Mouse (Mus musculus) thymus, postnatal 4 days (tissue): Measurements from ENCODE around the gene Gm26620.
A peak's percentile ranks its signal among the peaks of the same experiment; 100 is the strongest.

Source experiments
- DNase-seq: peaks from one replicate; pipeline ENCODE4 v3.0.0; 2021

Gene Gm26620

DNA sequence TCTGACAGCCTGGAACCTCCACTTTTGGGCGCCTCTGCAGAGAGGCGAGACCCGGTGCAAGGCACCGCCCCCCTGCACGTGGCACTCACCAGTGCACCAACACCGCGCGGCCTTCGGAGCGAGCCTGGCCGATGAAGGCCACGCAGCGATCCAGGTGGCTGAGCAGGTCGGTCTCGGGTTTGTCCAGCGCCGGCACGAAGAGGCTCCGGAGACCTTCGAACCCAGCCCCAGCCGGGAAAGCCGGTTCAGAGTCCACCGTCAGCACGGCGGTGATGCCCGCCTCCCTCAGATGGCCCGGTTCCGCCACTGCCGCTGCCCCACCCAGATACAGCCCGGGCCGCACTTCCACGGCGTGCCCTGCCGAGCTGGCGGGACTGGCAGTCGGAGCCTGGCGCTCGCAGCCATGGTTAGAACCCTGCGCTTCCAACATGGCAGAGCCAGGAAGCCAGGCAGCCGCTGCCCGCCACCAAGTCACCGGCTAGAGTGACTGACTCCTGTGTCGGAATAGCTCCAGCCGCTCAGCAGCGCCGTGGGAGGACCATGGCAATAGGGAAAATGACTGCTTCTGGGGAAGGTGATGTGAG, at the start of gene Gm26620, which contains the start of gene Dusp12:
Gene Gm26620, plus strand, starts transcription at position 88 of the 584 bp plus-strand sequence.
Gene Dusp12, minus strand, starts transcription at position 563 of the 584 bp plus-strand sequence.
- peak; percentile 86 for DNase-seq

DNA sequence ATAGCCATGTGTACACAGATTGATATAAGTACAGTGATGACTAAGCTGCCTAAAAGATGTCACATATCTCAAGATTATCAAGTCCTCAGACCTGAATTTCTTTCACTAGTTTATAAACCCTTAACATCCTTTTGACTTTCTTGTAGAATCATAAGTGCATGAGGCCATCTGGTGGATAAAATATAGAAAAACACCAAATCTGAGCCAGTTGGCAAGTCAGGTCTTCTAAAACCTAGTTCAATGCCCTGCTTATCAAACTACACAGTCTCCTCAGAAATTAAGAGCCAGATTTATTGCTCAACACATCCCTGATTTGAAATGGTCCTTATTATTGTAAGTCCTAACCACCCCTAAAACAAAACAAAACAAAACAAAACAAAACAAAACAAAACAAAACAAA, 45.2 kb upstream of the Gm26620 start:
- no peak for DNase-seq

DNA sequence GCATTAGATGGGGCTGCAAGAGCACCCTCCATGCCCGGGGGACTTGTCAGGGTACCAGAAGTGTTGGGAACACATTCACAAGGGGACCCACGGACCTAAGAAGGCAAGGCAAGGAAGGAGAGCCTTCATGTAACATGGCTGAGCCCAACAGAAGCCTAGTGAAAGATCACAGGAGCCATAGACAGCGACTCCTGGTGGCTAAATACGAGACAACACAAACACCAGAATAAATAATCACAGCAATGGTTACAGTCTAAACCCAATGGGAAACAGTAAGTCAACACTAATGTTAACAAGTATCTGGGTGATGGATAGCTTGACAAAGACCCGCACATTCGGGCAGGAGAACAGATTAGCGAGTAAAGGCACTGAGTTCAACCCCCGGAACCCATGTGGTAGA, 40.5 kb upstream of the Gm26620 start:
- DNase-seq: peak; percentile 47

DNA sequence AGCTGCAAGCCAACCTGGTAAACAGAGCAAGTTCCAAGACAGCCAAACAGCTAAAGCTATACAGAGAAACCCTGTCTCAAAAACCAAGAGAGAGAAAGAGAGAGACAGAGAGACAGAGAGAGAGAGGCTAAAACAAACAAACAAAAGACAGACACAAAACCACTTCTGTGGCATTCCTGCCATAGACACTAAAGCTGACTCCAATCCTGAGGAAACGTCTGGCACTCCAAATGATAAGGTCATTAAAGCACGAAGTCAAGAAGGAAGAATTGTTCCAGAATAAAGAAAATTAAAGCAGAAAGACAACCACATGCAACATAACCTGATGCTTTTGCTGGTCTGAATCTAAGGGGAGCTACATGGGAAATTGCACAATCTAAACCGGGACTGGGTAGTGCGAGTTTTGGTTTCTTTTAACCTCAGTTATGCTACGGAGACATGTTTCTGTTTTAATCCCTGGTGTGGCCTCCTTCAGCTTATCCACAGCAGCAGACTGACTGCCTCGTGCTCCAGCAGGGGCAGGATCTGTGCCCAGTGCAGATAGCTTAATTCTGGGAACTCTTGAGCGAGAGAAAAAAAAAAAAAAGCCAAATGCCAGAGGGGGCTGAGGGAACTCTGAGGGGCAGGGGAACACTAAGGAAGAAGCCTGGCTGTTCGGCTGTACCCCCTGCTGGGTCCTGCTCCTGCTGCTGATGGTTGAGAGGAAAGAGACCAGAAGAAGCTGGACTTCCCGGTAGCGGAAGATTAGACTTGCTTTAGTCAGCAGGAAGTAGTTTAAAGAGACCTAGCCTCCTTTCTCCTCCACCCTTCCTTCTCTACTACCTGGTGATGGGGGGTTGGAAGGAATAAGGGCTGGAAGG, 39.2 kb upstream of the Gm26620 start:
- DNase-seq: no peak

DNA sequence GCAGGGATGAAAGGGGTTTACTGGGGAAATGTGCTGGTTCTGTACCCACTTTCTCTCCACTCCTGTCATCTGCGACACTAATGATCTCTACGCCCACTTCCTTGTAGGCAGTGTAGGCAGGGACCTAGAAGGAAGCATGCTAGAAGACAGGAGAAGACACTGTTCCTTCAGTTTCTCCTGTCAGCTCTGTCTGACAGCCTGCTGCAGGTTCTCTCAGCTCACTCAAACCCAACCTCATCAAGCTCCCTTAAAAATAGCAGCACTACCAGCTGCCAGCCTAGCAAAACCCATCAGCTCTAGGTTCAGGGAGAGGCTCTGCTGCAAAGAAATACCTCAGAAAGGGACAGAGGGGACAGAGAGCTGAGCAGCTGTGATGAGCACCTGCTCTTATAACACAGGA, 34.9 kb upstream of the Gm26620 start:
- DNase-seq: no peak

DNA sequence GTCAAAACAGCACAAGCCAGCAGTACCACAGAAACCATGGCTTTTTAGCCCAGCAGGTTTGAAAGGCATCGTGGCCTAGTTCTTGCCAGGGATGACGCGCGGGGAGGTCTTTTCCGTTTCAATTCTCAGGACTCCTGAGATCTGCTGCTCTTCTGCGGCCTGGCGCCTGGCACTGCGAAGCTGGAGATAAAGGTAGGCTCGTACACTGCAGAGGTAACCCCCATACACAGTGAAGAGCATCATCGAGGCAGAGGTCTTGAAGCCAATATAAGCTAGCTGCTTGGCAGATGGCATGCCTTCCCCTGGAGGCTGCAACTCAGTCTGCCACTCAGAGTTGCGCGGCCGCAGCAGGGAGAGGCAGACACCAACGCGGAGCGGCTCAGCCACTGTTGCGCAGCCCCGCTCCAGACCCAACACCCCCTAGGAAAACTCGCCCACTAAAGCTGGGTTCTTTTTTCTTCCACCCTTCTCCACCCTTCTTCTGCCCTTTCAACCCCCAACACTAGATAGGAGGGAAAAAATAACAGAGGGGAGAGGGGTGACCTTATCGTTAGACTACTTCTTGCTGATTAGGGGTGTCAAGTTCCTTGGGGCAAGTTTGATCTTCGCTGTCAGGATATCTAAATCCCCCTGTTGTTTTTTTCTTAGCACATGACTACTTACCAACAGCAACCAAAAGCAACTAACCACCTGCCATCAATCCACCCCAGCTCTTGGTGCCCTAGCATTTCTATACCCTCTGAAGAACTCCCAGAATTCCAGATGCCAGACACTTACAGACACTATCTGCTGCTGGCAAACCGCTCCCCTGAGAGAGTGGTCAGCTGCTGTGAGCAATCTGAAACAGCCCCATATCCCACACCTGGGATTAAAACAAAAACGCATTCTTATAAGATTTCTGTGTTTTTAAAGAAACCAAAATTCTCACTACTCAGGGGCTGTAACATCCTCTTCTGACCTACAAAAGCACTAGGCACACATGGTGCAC, 33.9 kb upstream of the Gm26620 start:
- no peak for DNase-seq

DNA sequence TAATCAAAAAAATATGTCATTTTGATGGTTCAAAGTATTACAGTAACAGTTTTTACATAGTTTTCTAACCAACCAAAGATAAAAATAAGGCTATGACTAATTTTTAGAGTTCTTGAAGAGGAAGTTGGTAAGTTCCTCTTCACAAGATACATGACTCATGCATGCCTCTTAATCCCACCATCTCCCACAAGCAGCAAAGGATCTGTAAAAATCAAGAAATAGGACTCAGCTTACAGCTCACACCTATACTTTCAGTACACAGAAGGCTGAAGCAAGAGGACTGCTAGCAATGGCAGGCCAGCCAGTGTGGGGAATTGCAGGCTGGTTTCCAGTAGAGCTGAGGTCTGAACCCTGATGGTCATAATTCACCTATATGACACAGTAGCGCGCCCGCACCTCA, 31.3 kb upstream of the Gm26620 start:
- DNase-seq: no peak

DNA sequence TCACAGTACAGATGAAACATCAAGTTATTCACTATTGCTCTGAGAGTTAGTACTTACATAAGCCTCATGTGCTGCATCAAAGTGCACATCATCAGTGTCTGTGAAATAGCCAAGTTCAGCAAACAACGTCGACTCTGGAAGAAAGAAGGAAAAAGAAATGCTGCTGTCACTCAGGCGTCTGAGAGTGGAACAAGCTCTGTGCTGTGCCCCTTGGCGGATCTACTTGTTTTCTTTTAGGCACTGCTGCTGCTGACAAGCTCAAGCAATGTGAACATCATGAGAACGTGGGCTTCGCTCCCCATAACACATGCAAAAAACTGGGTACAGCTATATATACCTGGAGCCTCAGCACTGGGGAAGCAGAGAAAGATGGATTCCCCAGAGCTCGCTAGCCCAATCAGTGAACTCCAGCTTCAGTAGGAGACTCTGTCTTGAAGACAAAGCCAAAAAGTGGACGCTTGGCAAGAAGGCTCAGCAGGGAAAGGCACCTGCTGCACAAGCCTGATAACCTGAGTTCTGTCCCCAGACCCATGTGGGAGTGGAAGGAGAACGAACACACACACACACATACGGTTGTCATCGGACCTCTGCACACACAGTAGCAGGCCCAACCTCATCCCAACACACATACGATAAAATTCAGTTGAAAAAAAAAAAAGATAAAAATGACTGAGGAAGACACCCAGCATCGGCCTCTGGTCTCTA, 29.7 kb upstream of the Gm26620 start:
- DNase-seq: no peak

DNA sequence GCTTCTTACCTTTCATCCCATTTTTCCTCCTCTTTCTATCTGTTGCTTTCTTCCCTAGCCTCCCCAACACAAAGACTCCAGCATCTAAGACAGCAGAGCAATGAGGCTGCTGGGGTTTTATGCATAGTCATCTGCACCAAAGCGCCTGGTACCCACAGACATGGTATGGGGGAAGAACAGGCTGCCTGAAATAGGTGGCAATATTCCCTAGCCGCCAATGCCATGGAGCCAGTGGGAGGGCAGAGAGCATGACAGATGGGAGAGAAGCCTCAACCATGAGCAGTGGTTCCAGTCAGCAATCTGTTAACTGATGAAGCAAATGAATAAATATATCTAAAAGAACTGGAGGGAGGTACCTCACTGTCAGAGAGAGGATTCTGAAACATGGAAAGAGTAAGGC, 27.5 kb upstream of the Gm26620 start:
- no peak for DNase-seq

DNA sequence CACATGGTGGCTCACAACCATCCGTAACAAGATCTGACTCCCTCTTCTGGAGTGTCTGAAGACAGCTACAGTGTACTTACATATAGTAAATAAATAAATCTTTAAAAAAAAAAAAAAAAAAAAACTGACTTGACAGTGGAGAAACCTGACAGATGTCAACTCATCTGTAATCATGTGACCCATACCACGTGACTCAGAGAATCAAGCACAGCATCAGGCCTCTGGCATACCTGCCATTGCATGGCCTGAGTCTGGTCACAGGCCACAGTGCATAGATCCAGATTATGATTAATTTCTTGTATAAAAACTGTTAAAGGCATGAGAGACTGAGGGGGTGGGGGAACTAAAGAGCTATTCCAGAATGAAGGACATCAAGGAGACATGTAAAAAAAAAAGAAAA, 26.0 kb upstream of the Gm26620 start:
- DNase-seq: no peak

DNA sequence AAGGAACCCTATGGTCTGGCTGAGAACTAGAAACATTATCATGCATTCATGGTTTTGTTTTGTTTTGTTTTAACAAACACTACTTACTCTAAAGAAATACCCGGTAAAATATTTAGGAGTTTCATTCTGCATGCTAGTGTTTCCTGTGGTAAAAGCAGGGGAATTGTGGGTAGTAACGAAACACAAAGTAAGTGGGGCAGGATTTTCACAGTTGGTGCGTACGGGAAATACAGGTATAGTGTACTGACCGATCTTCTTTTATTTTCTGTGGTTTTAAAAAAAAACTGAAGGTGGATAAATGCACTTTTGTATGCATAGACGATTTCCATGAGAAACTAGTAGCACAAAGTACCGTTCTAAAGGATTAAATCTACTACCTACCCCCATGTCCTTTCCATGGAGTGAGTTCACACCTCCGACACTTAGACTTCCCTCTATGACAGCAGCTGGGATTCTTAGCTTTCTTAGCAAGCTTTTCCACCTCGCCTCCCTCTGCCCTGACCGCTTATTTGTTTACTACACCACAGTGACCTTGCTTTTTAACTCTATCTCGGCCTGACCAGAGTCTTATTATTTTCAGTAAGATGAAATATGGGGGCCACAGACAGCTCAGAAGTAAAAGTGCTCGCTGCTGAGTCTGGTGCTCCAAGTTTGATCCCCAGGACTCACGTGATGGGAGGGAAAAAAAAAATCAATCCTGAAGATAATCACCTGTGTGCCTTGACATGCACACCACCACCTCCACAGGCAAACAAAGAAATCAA, 23.0 kb upstream of the Gm26620 start:
- DNase-seq: no peak

DNA sequence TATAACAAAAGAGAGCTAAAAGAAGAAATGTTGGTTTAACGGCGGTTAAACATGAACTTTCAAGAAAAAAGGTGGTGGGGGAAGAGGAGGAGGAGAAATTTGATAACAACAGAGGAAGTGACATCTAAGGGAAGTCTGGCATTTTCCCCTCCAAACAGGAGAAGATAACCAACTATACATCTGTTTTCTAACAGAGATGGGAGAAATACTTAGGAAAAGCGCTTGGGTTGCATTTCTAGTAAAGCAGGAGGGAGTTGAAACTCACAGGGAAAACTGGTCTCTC, 22.5 kb upstream of the Gm26620 start:
- DNase-seq: no peak

DNA sequence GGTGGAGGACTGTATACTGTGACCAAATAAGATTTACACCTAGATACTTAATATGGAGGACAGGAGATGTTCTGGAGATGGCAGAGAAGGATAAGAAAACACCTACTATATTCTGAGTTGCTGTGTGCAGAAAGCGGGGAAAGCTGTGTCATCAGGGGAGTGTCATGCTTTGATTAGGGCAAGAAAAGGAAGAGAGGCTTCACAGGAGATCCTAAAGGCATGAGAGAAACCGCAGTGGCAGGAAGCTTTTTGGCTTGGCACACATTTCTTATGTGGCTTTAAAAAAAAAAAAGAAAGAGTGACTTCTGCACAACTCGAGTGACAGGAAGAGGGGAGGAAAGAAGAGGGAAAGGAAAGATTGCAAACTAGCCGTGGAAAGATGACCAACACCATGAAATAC, 21.8 kb upstream of the Gm26620 start:
- peak; percentile 21 for DNase-seq

DNA sequence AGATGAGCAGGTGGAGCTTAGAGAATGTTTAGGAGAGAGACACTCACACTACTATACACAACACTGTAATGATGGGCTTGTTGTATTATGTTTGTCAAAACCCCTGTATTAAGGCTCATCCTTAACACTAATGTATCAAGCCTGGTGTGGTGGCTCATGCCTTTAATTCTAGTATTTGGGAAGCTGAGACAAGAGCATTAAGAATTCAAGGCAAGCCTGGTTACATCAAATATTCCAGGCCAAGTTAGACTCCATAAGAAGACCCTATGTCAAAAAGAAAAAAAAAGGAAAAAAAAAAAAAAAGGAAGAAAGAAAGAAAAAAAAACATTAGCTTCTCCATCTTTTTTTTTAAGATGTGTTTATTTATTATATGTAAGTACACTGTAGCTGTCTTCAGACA, 20.6 kb upstream of the Gm26620 start:
- DNase-seq: no peak

DNA sequence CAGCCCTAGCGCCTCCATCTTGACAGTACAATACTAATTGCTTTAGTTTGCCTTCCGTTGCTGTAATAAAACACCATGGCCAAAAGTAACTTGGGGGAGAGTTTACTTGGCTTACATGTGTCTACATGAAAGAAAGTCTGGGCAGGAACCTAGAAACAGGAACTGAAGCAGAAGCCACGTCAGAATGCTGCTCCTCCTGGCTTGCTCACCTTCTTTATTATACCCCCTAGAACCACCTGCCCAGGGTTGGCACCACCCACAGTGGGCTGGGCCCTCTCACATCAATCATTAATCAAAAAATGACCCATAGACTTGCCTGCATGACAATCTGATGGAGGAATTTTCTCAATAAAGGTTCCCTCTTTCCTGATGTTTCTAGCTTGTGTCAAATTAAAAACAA, 20.1 kb upstream of the Gm26620 start:
- no peak for DNase-seq

DNA sequence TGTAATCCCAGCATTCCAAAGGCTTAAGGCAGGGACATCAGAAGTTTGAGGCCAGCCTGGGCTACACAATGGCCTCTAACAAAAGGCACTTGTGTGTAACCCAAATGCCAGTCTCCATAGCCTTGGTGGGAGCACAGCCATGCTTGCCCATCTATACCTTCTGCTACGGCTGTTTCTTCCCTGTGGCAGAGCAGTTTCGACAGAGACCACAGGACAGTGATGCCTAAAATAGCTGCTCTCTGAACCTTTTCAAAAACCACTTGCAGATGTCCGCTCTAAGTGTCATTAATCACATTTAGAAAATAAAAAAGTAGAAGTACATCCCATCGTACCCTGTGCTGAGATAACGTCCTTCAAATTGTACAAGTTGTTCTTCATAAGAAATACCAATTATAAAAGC, 19.5 kb upstream of the Gm26620 start:
- DNase-seq: no peak

DNA sequence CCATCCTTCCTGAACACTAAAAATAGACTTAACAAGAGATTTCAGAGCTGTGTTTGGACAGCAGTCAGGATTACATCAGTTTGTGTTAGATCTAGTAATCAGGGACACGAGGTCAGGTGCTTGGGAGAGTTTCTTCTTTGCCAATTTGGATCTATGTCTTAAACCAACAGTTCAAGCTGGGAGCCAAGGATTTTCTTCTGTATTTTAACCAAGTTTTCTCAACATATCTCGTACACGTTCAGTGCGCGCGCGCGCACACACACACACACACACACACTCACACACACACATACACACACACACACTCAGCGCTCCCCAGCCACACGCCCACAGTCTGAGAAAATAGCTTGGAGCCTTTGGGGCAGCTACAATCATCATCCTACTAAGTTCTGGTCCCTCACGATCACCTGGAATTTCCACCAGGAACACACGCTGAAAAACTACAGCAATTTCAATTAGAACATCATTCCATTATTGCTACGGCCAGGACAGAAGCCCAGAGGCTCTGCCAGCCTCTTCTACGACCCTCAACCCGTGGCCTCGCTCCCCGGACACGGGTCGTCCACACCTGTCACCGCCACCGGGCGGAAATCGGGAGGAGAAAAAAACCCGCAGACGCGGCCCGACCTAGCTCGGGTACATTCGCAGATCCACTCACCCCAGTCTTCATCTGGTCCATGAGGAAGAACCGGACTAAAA, 17.7 kb upstream of the Gm26620 start:
- DNase-seq: peak; percentile 41

DNA sequence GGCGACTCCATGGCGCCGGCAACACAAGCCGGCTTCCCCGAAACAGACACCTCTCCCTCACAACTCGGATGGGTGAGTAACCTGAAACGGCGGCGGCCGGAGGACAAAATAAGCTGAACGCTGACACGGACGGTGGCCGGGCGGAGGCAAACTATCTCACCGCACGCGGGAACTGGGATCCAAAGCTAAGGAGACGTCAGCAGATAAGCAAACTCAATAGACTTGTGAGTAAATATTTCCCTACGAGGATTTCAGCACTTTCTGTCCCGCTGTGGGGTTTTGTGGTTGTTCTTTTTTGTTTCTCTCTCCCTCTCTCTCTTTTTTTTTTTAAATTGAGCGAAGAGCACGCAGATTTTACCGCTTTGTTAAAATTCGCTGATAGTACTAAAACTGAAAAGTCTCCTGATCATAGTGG, 17.2 kb upstream of the Gm26620 start, which contains the start of gene Atf6:
Gene Atf6, minus strand, starts transcription at position 81 of the 415 bp plus-strand sequence.
- peak; percentile 94 for DNase-seq

DNA sequence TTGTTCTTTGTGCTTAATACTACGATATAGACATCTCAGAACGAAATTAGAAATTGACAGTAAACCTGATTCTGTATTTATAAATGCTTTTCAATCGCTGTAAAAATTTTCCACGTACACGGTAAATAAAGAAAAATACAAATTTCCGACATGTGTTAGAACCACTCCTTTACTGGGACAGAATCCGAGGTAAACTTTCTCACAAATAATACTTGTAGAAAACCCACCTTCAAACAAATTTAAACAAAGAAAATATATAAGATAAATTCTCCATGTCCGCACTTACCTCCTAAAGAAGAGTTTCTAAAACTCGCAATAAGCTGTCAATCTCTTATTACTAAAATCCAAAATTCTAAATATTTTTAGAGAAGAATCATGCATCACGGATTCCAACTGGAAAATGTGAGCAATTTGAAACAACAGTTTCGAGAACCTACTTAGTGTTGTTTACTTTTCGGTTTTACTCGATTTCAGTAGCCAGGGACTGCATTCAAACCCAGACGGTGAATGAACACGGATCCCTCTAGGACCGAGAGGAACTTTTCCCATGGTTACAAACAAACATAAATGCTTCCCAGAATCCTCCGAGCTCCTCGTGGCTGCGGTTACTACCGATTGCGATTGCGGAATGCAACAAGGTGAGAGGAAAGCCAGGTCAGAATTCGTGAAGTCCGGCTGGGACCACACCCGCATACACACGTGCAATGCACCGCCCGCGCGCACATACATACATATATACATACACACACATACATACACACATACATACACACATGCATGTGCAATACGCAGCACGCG, 16.6 kb upstream of the Gm26620 start:
- DNase-seq: peak; percentile 46

DNA sequence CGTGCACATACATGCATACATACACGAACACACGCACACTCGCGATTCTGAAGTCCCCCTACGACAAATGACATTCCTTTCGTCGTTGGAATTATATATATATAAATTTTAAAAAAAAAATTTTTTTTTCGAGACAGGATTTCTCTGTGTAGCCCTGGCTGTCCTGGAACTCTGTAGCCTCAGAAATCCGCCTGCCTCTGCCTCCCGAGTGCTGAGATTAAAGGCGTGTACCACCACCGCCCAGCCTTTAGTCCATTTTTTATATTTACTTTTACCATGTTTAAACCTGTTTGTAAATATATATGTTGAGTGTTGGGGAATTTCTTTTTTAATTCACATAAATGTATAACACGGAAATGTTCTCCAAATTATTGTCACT, 16.0 kb upstream of the Gm26620 start:
- DNase-seq: no peak

DNA sequence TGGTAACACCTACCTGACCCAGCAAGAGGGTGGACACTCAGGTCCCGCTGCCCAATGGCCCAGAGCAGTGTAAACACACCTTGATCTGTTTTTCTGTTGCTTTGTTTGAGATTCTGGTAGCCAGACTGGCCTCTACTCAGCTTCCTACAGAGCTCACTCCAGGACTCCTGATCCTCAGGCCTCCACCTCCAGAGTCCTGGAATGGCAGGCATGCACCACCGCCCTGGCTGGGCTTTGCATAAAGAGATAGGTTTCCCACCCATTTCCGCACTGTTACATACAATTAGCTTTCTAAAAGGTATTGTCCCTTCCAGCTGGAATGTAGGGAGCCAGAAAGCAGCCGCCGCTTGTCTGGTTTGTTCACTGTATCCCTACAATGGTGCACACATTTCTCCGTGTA, 13.5 kb upstream of the Gm26620 start:
- no peak for DNase-seq
